Mouse (Mus musculus): Measurements from ENCODE around the gene Nts. TPM values are rescaled to one million over a fixed set of nuclear protein-coding genes. Genes with fewer than 3 reads are reported as not detected.
A peak's percentile ranks its signal among the peaks of the same experiment; 100 is the strongest.

Nts gene
- total and polyA plus RNA-seq, 3 experiments = 0.13 TPM; not detected in 2

DNA sequence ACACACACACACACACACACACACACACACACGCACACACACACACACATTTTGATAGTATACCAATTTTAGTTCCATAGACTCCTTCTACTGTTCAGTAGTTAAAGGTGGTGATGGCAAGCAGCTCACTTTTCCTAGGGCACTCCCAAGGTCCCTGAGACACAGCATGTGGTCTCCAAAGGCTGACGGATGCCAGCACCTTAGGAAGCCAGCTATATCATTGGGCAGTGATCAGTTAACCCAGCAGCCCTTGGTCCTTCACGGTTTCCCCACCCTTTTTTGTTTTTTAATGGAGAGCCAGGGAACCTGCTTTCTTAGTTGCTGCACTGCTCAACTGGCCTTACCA lies 21.1 kb upstream of the Nts start:
- no peaks in the 10 kb centered on the region for H3K27me3 ChIP-seq (replicated peaks)
- no peak overlapping the region for H3K4me3 ChIP-seq (replicated peaks in 1 of 3; ENCODE audit: low read depth in 2 of 3, low read length in 2 of 3, poor library complexity in 1 of 3)
- no peak for TF ChIP-seq BHLHE40 (IDR thresholded peaks at IDR 0.05; ENCODE audit: low read depth, low read length)
- no peak for TF ChIP-seq KAT2A (IDR thresholded peaks at IDR 0.05; ENCODE audit: insufficient replicate concordance, low read length)
- TF ChIP-seq MEF2A (IDR thresholded peaks at IDR 0.05; ENCODE audit: borderline replicate concordance, low read depth, low read length) = no peak
- TF ChIP-seq POLR2A (IDR thresholded peaks at IDR 0.05; ENCODE audit: low read depth, low read length) = no peak
- no peak for TF ChIP-seq MYC (IDR thresholded peaks at IDR 0.05; ENCODE audit: low read depth, low read length)
- no peak for TF ChIP-seq ZMIZ1 (IDR thresholded peaks at IDR 0.05; ENCODE audit: low read depth, low read length)
- no peak for TF ChIP-seq SIN3A (IDR thresholded peaks at IDR 0.05; ENCODE audit: low read length)
- no peak for TF ChIP-seq RAD21 (IDR thresholded peaks at IDR 0.05; ENCODE audit: low read depth, low read length)
- no peak for TF ChIP-seq SMC3 (IDR thresholded peaks at IDR 0.05; ENCODE audit: low read depth, low read length)
- no peak for TF ChIP-seq MAFK (IDR thresholded peaks at IDR 0.05; ENCODE audit: insufficient replicate concordance, low read length)
- TF ChIP-seq IRF4 (IDR thresholded peaks at IDR 0.05; ENCODE audit: low read depth, low read length) = no peak
- no peak for TF ChIP-seq GABPA (IDR thresholded peaks at IDR 0.05; ENCODE audit: insufficient replicate concordance, low read depth, low read length)
- TF ChIP-seq CTCF (conservative IDR thresholded peaks at IDR 0.05 in 1 of 2, IDR thresholded peaks at IDR 0.05 in 1 of 2; ENCODE audit: low read depth in 2 of 2, low read length in 2 of 2) = no peak
- no peaks in the 10 kb centered on the region for H3K36me3 ChIP-seq (replicated peaks in 1 of 2; ENCODE audit: control insufficient read depth in 1 of 2, insufficient read depth in 1 of 2, low read length in 1 of 2)
- H3K27ac ChIP-seq (ENCODE audit: insufficient read depth, low read depth) = no peak overlapping the region
- no peak overlapping the region for H3K9ac ChIP-seq (ENCODE audit: insufficient read depth, low read depth)
- in situ Hi-C loops (cut with MboI; ENCODE audit: low pct_ligation_motif_present, low pct_unique_long_range_greater_than_20kb, low sequenced_read_pairs) = no loop called here
- no peaks in the 10 kb centered on the region for H3K79me2 ChIP-seq (replicated peaks; ENCODE audit: control insufficient read depth, extremely low read depth, insufficient read depth, poor library complexity, severe bottlenecking)
- peaks cover 30% of the 10 kb centered on the region for H3K9me3 ChIP-seq (replicated peaks; ENCODE audit: low read length)
- no peaks in the 10 kb centered on the region for H3K4me1 ChIP-seq (ENCODE audit: control insufficient read depth in 1 of 2, insufficient read depth in 2 of 2)
- H3K4me2 ChIP-seq (ENCODE audit: insufficient read depth, low read depth, poor library complexity, severe bottlenecking) = no peak overlapping the region
- dilution Hi-C loops (cut with MboI; ENCODE audit: extremely low pct_ligation_motif_present, extremely low pct_unique_long_range_greater_than_20kb, low sequenced_read_pairs) = no loop called here
- no peak for DNase-seq (ENCODE audit: extremely low read depth)

DNA sequence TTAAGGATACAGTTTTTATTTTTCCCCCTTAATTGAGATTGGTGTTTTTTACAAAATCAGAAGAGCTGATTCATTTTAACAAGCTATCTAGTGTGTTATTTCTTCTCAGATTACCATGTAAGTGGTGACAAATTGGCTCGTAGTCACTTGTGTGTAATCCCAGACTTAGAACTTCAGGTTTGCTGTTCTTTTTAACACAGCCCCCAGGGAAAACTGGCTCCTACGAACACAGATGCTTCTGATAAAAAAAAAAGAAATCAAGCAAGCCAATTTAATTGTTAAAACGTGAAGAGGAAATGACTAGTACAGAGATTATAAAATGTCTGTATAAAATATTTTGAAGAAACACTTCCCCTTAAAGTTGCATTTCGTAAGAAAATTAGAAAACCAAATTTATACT lies 17.1 kb upstream of the Nts start:
- no peak overlapping the region for H3K4me3 ChIP-seq (replicated peaks in 1 of 3; ENCODE audit: low read depth in 2 of 3, low read length in 2 of 3, poor library complexity in 1 of 3)
- no peak overlapping the region for H3K27ac ChIP-seq (ENCODE audit: insufficient read depth, low read depth)
- TF ChIP-seq JUN (IDR thresholded peaks at IDR 0.05; ENCODE audit: insufficient read depth, low read depth, low read length) (no peak), ETS1 (conservative IDR thresholded peaks at IDR 0.05; ENCODE audit: low read depth, low read length) (no peak), GABPA (IDR thresholded peaks at IDR 0.05; ENCODE audit: insufficient replicate concordance, low read depth, low read length) (no peak)
- no peak overlapping the region for H3K4me2 ChIP-seq (ENCODE audit: insufficient read depth, low read depth, poor library complexity, severe bottlenecking)
- H3K9ac ChIP-seq (ENCODE audit: insufficient read depth, low read depth) = no peak overlapping the region
- no peaks in the 10 kb centered on the region for H3K27me3 ChIP-seq (replicated peaks)
- H3K36me3 ChIP-seq (replicated peaks in 1 of 2; ENCODE audit: control insufficient read depth in 1 of 2, insufficient read depth in 1 of 2, low read length in 1 of 2) = no peaks in the 10 kb centered on the region
- no peak for DNase-seq (ENCODE audit: extremely low read depth)
- H3K4me1 ChIP-seq (ENCODE audit: control insufficient read depth in 1 of 2, insufficient read depth in 2 of 2) = no peaks in the 10 kb centered on the region
- no peaks in the 10 kb centered on the region for H3K79me2 ChIP-seq (replicated peaks; ENCODE audit: control insufficient read depth, extremely low read depth, insufficient read depth, poor library complexity, severe bottlenecking)
- dilution Hi-C loops (cut with MboI; ENCODE audit: extremely low pct_ligation_motif_present, extremely low pct_unique_long_range_greater_than_20kb, low sequenced_read_pairs) (no loop called here), in situ Hi-C loops (cut with MboI; ENCODE audit: low pct_ligation_motif_present, low pct_unique_long_range_greater_than_20kb, low sequenced_read_pairs) (no loop called here)
- peaks cover 28% of the 10 kb centered on the region for H3K9me3 ChIP-seq (replicated peaks; ENCODE audit: low read length)

DNA sequence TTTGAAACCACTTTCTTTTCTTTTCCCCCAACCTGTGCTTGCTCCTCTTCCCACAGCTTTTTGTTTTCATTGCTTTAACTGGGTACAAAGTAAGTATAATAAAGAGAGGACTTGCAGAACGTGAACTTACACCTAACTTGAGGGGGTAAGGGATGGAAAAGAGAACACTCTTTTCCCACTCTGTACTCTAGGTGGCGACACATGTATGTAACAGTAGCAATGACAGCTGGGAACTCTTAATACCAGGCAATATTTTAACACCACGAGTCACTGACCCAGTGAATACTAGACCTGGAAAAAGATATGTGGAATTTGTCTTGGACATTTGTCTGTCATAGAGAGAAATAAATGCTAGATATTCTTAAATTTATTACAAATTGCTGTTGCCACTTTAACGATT lies 8.5 kb upstream of the Nts start:
- Histone ChIP-seq H3K9me3 (replicated peaks; ENCODE audit: low read length) (peaks cover 12% of the 10 kb centered on the region), H3K4me1 (ENCODE audit: control insufficient read depth in 1 of 2, insufficient read depth in 2 of 2) (no peaks in the 10 kb centered on the region), H3K36me3 (replicated peaks in 1 of 2; ENCODE audit: control insufficient read depth in 1 of 2, insufficient read depth in 1 of 2, low read length in 1 of 2) (no peaks in the 10 kb centered on the region), H3K4me2 (ENCODE audit: insufficient read depth, low read depth, poor library complexity, severe bottlenecking) (no peak overlapping the region), H3K9ac (ENCODE audit: insufficient read depth, low read depth) (no peak overlapping the region), H3K27me3 (replicated peaks) (no peaks in the 10 kb centered on the region), H3K27ac (ENCODE audit: insufficient read depth, low read depth) (no peak overlapping the region), H3K79me2 (replicated peaks; ENCODE audit: control insufficient read depth, extremely low read depth, insufficient read depth, poor library complexity, severe bottlenecking) (no peaks in the 10 kb centered on the region), H3K4me3 (replicated peaks in 1 of 3; ENCODE audit: low read depth in 2 of 3, low read length in 2 of 3, poor library complexity in 1 of 3) (no peak overlapping the region)
- TF ChIP-seq ZKSCAN1 (IDR thresholded peaks at IDR 0.05; ENCODE audit: borderline replicate concordance, low read depth, low read length) (no peak), NRF1 (IDR thresholded peaks at IDR 0.05; ENCODE audit: low read depth, low read length) (no peak), JUND (conservative IDR thresholded peaks at IDR 0.05; ENCODE audit: low read depth, low read length) (no peak), MAZ (IDR thresholded peaks at IDR 0.05; ENCODE audit: low read depth, low read length) (no peak), ELF1 (IDR thresholded peaks at IDR 0.05; ENCODE audit: low read depth, low read length) (no peak), CTCF (conservative IDR thresholded peaks at IDR 0.05 in 1 of 2, IDR thresholded peaks at IDR 0.05 in 1 of 2; ENCODE audit: low read depth in 2 of 2, low read length in 2 of 2) (0 out of 4 replicates have a peak, but pooled peaks of 1 of the 2 experiments have one; percentile 16), CHD1 (IDR thresholded peaks at IDR 0.05; ENCODE audit: low read depth, low read length) (no peak)
- dilution Hi-C loops (cut with MboI; ENCODE audit: extremely low pct_ligation_motif_present, extremely low pct_unique_long_range_greater_than_20kb, low sequenced_read_pairs) = no loop called here
- DNase-seq (ENCODE audit: extremely low read depth) = no peak
- in situ Hi-C loops (cut with MboI; ENCODE audit: low pct_ligation_motif_present, low pct_unique_long_range_greater_than_20kb, low sequenced_read_pairs) = loop anchor here (25.0 kb wide), 1 partner anchor 339 kb away; no protein-coding TSS in a partner anchor

All from CH12.LX (cell line).